Mouse (Mus musculus) lung, embryonic 16.5 days (tissue): ENCODE results near the gene Gkap1. TPM values are rescaled to one million over a fixed set of nuclear protein-coding genes. Genes with fewer than 3 reads are reported as not detected.

Experiments
- ATAC-seq: fragments of 200-750 bp; cut with Nextera tagmentation; 2 replicates; pipeline ENCODE4 v1.8.0; 2017; ENCODE audit warnings: low read depth, mild to moderate bottlenecking, moderate library complexity
- H3K27ac ChIP-seq: fragments of 300-500 bp; sonication (generic); 2 replicates; pipeline ENCODE4 v1.5.1; 2014; ENCODE audit warnings: mild to moderate bottlenecking, control low read depth, low read length
- H3K27me3 ChIP-seq: fragments of 300-500 bp; sonication (generic); 2 replicates; pipeline ENCODE4 v1.6.1; 2014; ENCODE audit warnings: low read depth, low read length, mixed read lengths; ENCODE audit not compliant: control insufficient read depth, insufficient read depth
- H3K36me3 ChIP-seq: fragments of 300-500 bp; sonication (generic); 2 replicates; pipeline ENCODE4 v1.6.1; 2014; ENCODE audit warnings: low read length; ENCODE audit not compliant: control insufficient read depth, insufficient read depth
- H3K4me1 ChIP-seq: fragments of 300-500 bp; sonication (generic); replicated peaks from 2 replicates; pipeline ENCODE4 v1.6.1; 2014; ENCODE audit warnings: low read length, mixed read lengths; ENCODE audit not compliant: control insufficient read depth, insufficient read depth
- H3K4me2 ChIP-seq: fragments of 300-500 bp; sonication (generic); 2 replicates; pipeline ENCODE4 v1.6.1; 2014; ENCODE audit warnings: low read depth, low read length, control low read depth
- H3K4me3 ChIP-seq: fragments of 300-500 bp; sonication (generic); 2 replicates; pipeline ENCODE4 v1.5.1; 2014; ENCODE audit warnings: mild to moderate bottlenecking, low read length, control low read depth
- H3K9ac ChIP-seq: fragments of 300-500 bp; sonication (generic); 2 replicates; pipeline ENCODE4 v1.6.1; 2014; ENCODE audit warnings: low read length, control low read depth
- H3K9me3 ChIP-seq: fragments of 300-500 bp; sonication (generic); 2 replicates; pipeline ENCODE4 v1.6.1; 2016; ENCODE audit warnings: low read length; ENCODE audit not compliant: control insufficient read depth
- WGBS: fragments of 180-500 bp; shearing (Covaris S2); extraction: QIAGEN DNeasy Blood & Tissue Kit; methylation state at CpG from one replicate; pipeline ENCODE4 v1.1.7; 2014; 5-methylcytosine and 5-hydroxymethylcytosine counted together
- polyA plus RNA-seq: library from polyadenylated mRNA; unstranded; fragments of >200 nt; fragmentation: Nextera tagmentation; extraction: Ambion mirVana; gene quantifications from 2 replicates; pipeline ENCODE4 v1.2.1, GENCODE M21; 2015

Gene Gkap1
- polyA plus RNA-seq, 1 experiment from 2014 or later, result 16.5 TPM

- Histone ChIP-seq H3K27ac (no peak overlapping the region), H3K9ac (peak overlapping the region; percentile 87), H3K4me1 (peaks cover 9% of the 10 kb centered on the region), H3K9me3 (no peaks in the 10 kb centered on the region), H3K36me3 (no peaks in the 10 kb centered on the region), H3K4me2 (peak overlapping the region; percentile 92), H3K4me3 (peak overlapping the region; percentile 87), H3K27me3 (peaks cover 6% of the 10 kb centered on the region)
- ATAC-seq, result no peak
- 20% methylated on average over 8 of the region's 9 CpGs for WGBS
Observed at GRCm38 (mm10) chr13:58275076-58275475, 423 bp downstream of the Gkap1 start.

DNA sequence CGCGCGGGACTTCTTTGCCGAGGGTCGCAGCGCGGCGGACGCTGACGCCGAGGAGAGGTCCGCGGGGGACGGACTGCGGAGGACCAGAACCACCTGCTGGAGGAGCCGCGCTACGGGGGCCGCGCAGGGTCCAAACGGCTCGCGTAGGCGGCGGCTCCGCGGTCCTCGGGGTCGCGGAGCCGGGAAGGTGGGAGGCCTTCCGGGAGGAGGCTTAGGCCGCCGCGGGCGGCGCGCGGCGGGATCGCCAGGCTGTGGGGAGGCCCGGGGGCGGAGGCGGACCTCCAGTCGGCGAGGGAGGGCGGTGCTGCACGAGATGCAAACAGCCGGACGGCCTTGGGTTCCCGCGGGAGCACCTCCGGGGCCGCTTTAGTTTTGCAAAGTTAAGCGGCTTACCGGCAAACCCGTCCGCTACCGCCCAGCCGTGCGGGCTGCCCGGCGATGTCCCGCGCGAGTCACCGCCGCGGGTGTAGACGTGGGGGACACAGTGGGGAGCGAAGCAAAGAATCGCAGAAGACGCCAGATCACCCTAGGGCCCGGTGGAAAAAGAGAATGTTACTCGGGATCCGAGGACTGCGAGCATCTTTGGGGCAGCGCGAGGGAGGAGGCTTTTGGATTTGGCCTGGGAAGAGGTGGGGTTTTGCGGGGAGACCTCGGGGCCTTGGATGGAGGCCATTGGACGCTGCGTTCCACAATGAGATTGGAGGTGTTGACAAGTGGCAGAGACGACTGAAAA, 1.1 kb downstream of the Gkap1 start:
- peaks cover 6% of the 10 kb centered on the region for H3K27me3 ChIP-seq
- peak overlapping the region; percentile 57 for H3K27ac ChIP-seq
- peak overlapping the region; percentile 92 for H3K4me2 ChIP-seq
- ATAC-seq, result peak; percentile 86
- no peaks in the 10 kb centered on the region for H3K9me3 ChIP-seq
- no peaks in the 10 kb centered on the region for H3K36me3 ChIP-seq
- H3K9ac ChIP-seq, result peak overlapping the region; percentile 87
- WGBS, result under 1% methylated on average over 83 of the region's 84 CpGs
- peaks cover 9% of the 10 kb centered on the region for H3K4me1 ChIP-seq
- H3K4me3 ChIP-seq, result peak overlapping the region; percentile 87

DNA sequence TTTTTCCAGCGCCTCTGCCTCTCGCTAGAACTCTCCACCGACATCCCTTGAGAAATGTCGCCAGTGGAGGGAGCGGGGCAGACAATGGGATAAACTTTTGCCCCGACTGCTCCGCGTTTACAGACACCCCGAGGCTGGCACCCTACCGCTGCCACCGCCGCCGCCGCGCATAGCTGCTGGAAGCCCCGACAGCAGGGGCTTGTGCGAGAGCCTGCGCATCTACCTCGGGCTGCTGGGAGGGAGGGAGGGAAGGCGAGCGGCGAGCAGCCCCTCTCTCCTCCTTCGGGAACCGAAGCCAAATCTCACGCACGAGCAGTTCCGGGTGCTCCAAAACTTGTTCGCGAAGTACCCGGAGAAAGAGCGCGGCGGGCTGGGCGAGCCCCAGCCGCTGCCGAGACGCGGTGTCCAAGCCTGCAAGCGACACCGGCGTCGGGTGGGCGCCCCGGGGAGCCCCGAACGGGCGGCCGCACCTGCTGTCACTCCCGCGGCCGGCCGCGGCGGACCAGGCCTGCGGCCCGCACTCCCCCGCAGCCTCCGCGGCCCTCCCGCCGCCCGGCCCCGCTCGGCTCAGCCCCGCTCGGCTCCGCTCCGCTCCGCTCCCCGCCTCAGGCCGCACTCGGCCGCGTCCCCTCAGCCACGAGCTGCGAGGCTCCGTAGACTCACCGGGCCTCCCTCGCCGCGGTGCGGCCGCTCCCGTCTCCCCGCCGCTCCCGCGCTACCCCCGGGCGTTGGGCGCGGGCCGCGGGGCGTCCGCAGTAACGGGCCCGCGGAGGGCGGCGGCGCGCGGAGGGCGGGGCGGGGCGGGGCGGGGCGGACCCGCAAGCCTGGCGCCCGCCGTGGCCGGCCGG, 1.9 kb downstream of the Gkap1 start:
- peaks cover 6% of the 10 kb centered on the region for H3K27me3 ChIP-seq
- H3K4me1 ChIP-seq, result peaks cover 9% of the 10 kb centered on the region
- ATAC-seq, result peak; percentile 65
- H3K9me3 ChIP-seq, result no peaks in the 10 kb centered on the region
- H3K27ac ChIP-seq, result peak overlapping the region; percentile 57
- H3K36me3 ChIP-seq, result no peaks in the 10 kb centered on the region
- H3K4me3 ChIP-seq, result peak overlapping the region; percentile 87
- H3K4me2 ChIP-seq, result peak overlapping the region; percentile 92
- under 1% methylated on average over 62 of the region's 115 CpGs for WGBS
- H3K9ac ChIP-seq, result peak overlapping the region; percentile 87

- Histone ChIP-seq H3K9me3 (no peaks in the 10 kb centered on the region), H3K27me3 (no peaks in the 10 kb centered on the region; the same call in 1 of the 2 replicates), H3K27ac (no peak overlapping the region), H3K4me3 (no peak overlapping the region), H3K9ac (no peak overlapping the region), H3K4me1 (no peaks in the 10 kb centered on the region), H3K4me2 (no peak overlapping the region), H3K36me3 (peaks cover 3% of the 10 kb centered on the region; the same call in 1 of the 2 replicates)
- 66% methylated on average over 3 of the region's 3 CpGs for WGBS
- ATAC-seq, result no peak
Observed at GRCm38 (mm10) chr13:58266864-58267263, 8.6 kb downstream of the Gkap1 start.

DNA sequence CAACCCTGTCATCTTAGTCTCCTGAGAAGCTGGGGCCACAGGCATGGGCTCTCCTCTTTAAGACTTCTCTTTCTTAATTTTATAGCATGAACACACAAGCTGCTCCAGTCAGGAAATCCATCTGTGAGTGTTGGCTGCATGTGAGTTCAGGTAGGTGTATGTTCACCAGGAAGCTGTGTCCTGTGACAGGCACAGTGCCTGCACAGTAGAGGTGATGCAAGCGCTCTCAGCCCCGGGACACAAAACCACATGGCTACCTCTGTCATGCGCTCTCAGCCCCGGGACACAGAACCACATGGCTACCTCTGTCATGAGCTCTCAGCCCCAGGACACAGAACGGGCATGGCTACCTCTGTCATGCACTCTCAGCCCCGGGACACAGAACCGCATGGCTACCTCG, 12.0 kb downstream of the Gkap1 start:
- no peak overlapping the region for H3K4me2 ChIP-seq
- no peak for ATAC-seq
- no peaks in the 10 kb centered on the region for H3K9me3 ChIP-seq
- no peak overlapping the region for H3K4me3 ChIP-seq
- no peaks in the 10 kb centered on the region for H3K27me3 ChIP-seq
- no peak overlapping the region for H3K27ac ChIP-seq
- no peak overlapping the region for H3K9ac ChIP-seq
- H3K4me1 ChIP-seq, result no peaks in the 10 kb centered on the region
- peaks cover 3% of the 10 kb centered on the region; the same call in 1 of the 2 replicates for H3K36me3 ChIP-seq
- WGBS, result 83% methylated on average over 8 of the region's 8 CpGs

DNA sequence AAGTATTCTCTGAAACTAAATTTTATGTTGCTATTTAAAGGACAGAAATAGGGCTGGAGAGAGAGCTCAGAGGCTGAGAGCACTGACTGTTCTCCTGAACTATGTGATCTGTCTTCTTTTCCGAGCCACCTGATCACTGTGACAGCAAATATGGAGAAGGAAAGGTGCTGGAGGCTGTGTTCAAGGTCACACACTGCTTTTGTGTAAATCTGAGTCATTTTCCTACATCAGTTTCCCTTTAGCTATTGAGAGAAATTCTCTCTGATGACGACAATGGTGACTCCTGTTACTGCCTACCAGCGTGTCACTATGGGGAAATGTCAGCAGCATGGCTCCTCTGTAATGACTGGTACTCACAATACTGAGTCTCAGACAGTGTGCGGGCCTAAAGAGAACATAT, 13.8 kb downstream of the Gkap1 start:
- H3K27me3 ChIP-seq, result no peaks in the 10 kb centered on the region
- no peak overlapping the region for H3K27ac ChIP-seq
- no peak for ATAC-seq
- no peak overlapping the region for H3K9ac ChIP-seq
- H3K9me3 ChIP-seq, result no peaks in the 10 kb centered on the region
- peaks cover 3% of the 10 kb centered on the region; the same call in 1 of the 2 replicates for H3K36me3 ChIP-seq
- WGBS, result 78% methylated on average over 4 of the region's 4 CpGs
- H3K4me1 ChIP-seq, result no peaks in the 10 kb centered on the region
- H3K4me3 ChIP-seq, result no peak overlapping the region
- H3K4me2 ChIP-seq, result no peak overlapping the region

DNA sequence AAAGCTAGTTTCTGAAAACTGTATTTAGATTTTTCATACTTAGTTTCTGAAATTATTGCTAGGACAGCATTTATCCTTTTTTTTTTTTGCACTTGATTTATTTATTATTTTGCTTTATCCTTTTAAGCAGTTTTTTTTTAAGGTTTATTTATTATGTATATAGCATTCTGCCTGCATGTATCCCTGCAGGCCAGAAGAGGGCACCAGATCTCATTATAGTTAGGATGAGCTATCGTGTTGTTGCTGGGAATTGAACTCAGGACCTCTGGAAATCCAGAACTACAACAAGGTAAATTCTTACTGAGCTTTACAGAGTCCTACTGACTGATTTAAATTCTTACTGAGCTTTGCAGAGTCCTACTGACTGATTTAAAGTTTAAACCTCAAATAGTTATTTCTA, 22.2 kb downstream of the Gkap1 start:
- Histone ChIP-seq H3K4me1 (no peaks in the 10 kb centered on the region), H3K36me3 (peaks cover 2% of the 10 kb centered on the region; the same call in 1 of the 2 replicates), H3K9ac (no peak overlapping the region), H3K4me3 (no peak overlapping the region), H3K9me3 (no peaks in the 10 kb centered on the region), H3K27ac (no peak overlapping the region), H3K27me3 (no peaks in the 10 kb centered on the region), H3K4me2 (no peak overlapping the region)
- no peak for ATAC-seq
- 86% methylated on average over 1 of the region's 1 CpGs for WGBS

DNA sequence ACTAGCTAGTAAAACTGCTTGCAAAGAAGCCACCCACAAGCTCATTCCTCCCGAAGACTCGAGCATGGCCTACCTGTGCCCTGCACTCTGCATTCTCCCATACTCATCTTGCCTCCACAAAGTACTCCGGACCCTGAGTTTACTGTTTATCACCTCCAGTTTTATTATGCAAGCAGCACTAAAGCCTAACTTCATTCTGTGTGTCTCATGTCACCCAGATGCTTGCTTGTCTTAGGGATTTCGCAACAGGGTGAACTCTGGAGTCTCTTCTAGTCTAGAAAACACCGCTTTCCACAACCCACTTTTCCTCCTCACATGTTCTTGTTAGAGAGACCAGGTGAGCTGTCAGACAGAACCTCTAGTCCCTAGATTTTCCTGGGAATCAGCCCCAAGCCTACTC, 26.5 kb downstream of the Gkap1 start:
- no peak overlapping the region for H3K9ac ChIP-seq
- H3K4me3 ChIP-seq, result no peak overlapping the region
- no peaks in the 10 kb centered on the region for H3K4me1 ChIP-seq
- no peak overlapping the region for H3K4me2 ChIP-seq
- no peaks in the 10 kb centered on the region for H3K9me3 ChIP-seq
- no peaks in the 10 kb centered on the region for H3K27me3 ChIP-seq
- WGBS, result 87% methylated on average over 5 of the region's 5 CpGs
- no peak for ATAC-seq
- H3K36me3 ChIP-seq, result 0 out of 2 replicates have a peak, but pooled peaks cover 2% of the 10 kb centered on the region
- no peak overlapping the region for H3K27ac ChIP-seq

- Histone ChIP-seq H3K27ac (no peak overlapping the region), H3K4me3 (no peak overlapping the region), H3K4me2 (no peak overlapping the region), H3K9me3 (no peaks in the 10 kb centered on the region), H3K27me3 (no peaks in the 10 kb centered on the region), H3K4me1 (no peaks in the 10 kb centered on the region), H3K9ac (no peak overlapping the region), H3K36me3 (no peaks in the 10 kb centered on the region; the same call in 1 of the 2 replicates)
- WGBS, result 88% methylated on average over 7 of the region's 7 CpGs
- no peak for ATAC-seq
Observed at GRCm38 (mm10) chr13:58236536-58236935, 39.0 kb downstream of the Gkap1 start.
